13 mouse cellular contexts compared by ENCODE assay signal in the genomic region with DNA sequence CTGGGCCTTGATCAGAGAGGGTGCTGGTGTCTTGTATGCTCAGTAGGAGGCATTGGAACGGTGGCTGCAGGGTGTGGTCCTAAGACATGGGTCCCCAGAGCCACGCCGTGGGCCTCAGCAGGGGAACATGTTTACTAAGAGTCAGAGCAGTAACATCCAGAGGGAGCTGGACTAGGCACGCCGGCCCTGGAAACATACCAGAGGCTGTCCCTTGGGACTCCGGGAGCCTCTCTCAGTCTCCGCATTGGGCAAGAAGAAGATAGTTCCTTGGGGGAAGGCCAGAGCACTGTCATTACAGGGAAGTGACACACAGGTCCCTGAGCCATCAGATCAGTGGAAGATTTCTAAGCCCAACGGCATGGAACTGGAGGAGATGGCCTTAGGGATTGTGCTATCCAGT. TPM values are rescaled to one million over a fixed set of nuclear protein-coding genes. Genes with fewer than 3 reads are reported as not detected.
A peak's percentile ranks its signal among the peaks of the same experiment; 100 is the strongest.
DNase-seq lines count a peak whose midpoint lies in the region; ATAC-seq and TF ChIP-seq lines count a peak whose summit lies in the region.
"Had no signal": no experiment of that assay in that cellular context is flagged by ENCODE, and none has a peak within 500 bp of the region (broad histone marks: within the 10 kb centered on the region; RNA-seq: fewer than 3 reads in every experiment).

No protein-coding gene starts in this region.

- H3K4me3 ChIP-seq in gastrocnemius, adult 2 months, result no peak overlapping the region
- H3K4me3 ChIP-seq in midbrain, embryonic 16.5 days (ENCODE audit: low read depth, low read length), result no peak overlapping the region
- H3K4me3 ChIP-seq: heart, embryonic 15.5 days; midbrain, embryonic 13.5 days had no signal

- no peaks in the 10 kb centered on the region for H3K9me3 ChIP-seq in midbrain, embryonic 16.5 days (replicated peaks; ENCODE audit: control insufficient read depth, low read length, poor library complexity, severe bottlenecking)
- H3K9me3 ChIP-seq: heart, embryonic 15.5 days; midbrain, embryonic 13.5 days had no signal

- H3K9ac ChIP-seq in midbrain, embryonic 16.5 days (ENCODE audit: low read depth, low read length), result no peak overlapping the region
- H3K9ac ChIP-seq: forebrain, postnatal 0 days; heart, embryonic 15.5 days; midbrain, embryonic 13.5 days had no signal

- 79% methylated on average over 8 of the region's 8 CpGs for WGBS in midbrain, embryonic 16.5 days

- H3K36me3 ChIP-seq in midbrain, embryonic 16.5 days (ENCODE audit: control insufficient read depth, insufficient read depth, low read length), result no peaks in the 10 kb centered on the region
- H3K36me3 ChIP-seq: heart, embryonic 15.5 days; midbrain, embryonic 13.5 days had no signal

- H3K27me3 ChIP-seq in midbrain, embryonic 16.5 days (ENCODE audit: control insufficient read depth, insufficient read depth, low read depth, low read length), result no peaks in the 10 kb centered on the region
- H3K27me3 ChIP-seq: heart, embryonic 15.5 days; midbrain, embryonic 13.5 days had no signal

- H3K4me1 ChIP-seq in midbrain, embryonic 16.5 days (ENCODE audit: control insufficient read depth, insufficient read depth, low read length), result peaks cover 4% of the 10 kb centered on the region; the same call in 1 of the 2 replicates
- H3K4me1 ChIP-seq: heart, embryonic 15.5 days had no signal

- H3K4me2 ChIP-seq in midbrain, embryonic 16.5 days (ENCODE audit: low read length), result no peak overlapping the region
- H3K4me2 ChIP-seq: heart, embryonic 15.5 days; midbrain, embryonic 13.5 days had no signal

- peak; percentile 39 for DNase-seq in gastrocnemius, adult 18-20 months (ENCODE audit: low spot score)
- no peak for DNase-seq in gastrocnemius, postnatal 4 days (ENCODE audit: low spot score in 2 of 2)
- DNase-seq in left cerebral cortex, postnatal 4 days, result peak; percentile 75
- DNase-seq in left cerebral cortex, adult 8-10 months (ENCODE audit: low spot score in 2 of 2), result no peak
- DNase-seq in gastrocnemius, adult 2 months, result peak; percentile 71
- peak; percentile 34 to 41 for DNase-seq in heart, postnatal 36 days
- no peak for DNase-seq in T-cell, adult 2 months (ENCODE audit: low spot score)
- DNase-seq: forebrain, postnatal 0 days; liver; thymus, postnatal 36 days had no signal

- intact Hi-C loops in left cerebral cortex, postnatal 4 days (cut with DNase I), result no loop called here
- intact Hi-C loops in gastrocnemius, adult 2 months (cut with DNase I), result no loop called here
- intact Hi-C loops in heart, postnatal 36 days (cut with DNase I), result no loop called here

- H3K27ac ChIP-seq in gastrocnemius, adult 2 months, result no peak overlapping the region
- no peak overlapping the region for H3K27ac ChIP-seq in midbrain, embryonic 16.5 days (ENCODE audit: low read length)
- H3K27ac ChIP-seq: heart, embryonic 15.5 days; midbrain, embryonic 13.5 days had no signal

- no peak for TF ChIP-seq CTCF in gastrocnemius, adult 2 months (IDR thresholded peaks at IDR 0.05)

- no peak for ATAC-seq in midbrain, embryonic 16.5 days
- ATAC-seq: forebrain, postnatal 0 days; midbrain, embryonic 13.5 days had no signal

RNA-seq across cellular contexts. Expression of a gene that starts 36.9 kb away (rescaled TPM):
- total RNA-seq in gastrocnemius, adult 18-20 months (2021), result under 1 TPM; 0.55 to 0.74 TPM
- total RNA-seq in gastrocnemius, postnatal 4 days (2021), result 1 to 10 TPM; 1.2 to 1.8 TPM
- 100 to 1,000 TPM; 271 to 272 TPM for total RNA-seq in left cerebral cortex, postnatal 4 days (2021)
- 100 to 1,000 TPM; 388 to 449 (median 430) TPM for total RNA-seq in left cerebral cortex, adult 8-10 months (2022)
- under 1 TPM; 0.17 to 0.18 TPM for total RNA-seq in gastrocnemius, adult 2 months (2021)
- under 1 TPM; 0.08 to 0.28 TPM for total RNA-seq in heart, postnatal 36 days (2021)
- 56.8 and 61.1 TPM in 2 replicates for polyA plus RNA-seq in midbrain, embryonic 16.5 days (2015; fragmentation: Nextera tagmentation; extraction: Ambion mirVana)

Comparison
In these comparisons a context has a peak if more than half of its experiments do, and no peak if none do; other contexts are left out.
1. DNase-seq: peak in gastrocnemius, adult 18-20 months (single experiment), left cerebral cortex, postnatal 4 days (single experiment), gastrocnemius, adult 2 months (single experiment) and heart, postnatal 36 days (2 of 2); none in gastrocnemius, postnatal 4 days (0 of 2), left cerebral cortex, adult 8-10 months (0 of 2) and T-cell, adult 2 months (single experiment).
2. RNA of a gene that starts 36.9 kb away (total RNA-seq): 388 to 449 TPM in left cerebral cortex, adult 8-10 months and 271 to 272 TPM in left cerebral cortex, postnatal 4 days; 1.2 to 1.8 TPM in gastrocnemius, postnatal 4 days, 0.55 to 0.74 TPM in gastrocnemius, adult 18-20 months, 0.08 to 0.28 TPM in heart, postnatal 36 days and 0.17 to 0.18 TPM in gastrocnemius, adult 2 months; every median in the first group is over 10 times any median in the second.